Mouse (Mus musculus): ENCODE results near the gene Eif2b4. TPM values are rescaled to one million over a fixed set of nuclear protein-coding genes. Genes with fewer than 3 reads are reported as not detected.

The Eif2b4 gene
- total RNA-seq, 2 experiments from 2014 or later: 41.1 to 58.1 TPM

DNA sequence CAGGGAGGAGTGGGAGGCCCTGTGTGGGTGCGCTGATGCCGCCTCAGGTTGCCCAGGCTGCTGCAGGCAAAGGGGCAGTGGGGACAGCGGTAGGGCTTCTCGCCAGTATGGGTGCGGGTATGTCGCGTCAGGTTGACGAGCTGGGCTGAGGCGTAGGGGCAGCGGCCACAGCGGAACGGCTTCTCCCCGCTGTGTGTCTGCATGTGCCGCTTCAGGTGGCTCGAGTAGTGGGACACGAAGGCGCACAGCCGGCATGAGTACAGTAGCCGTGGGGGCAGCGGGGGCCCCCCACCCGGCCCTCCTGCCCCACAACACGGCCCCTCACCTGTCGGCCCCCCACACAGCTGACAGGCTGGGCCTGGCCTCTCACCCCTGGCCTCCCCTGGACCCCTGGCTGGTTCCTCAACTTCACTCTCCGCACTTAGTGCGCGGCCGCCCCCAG is 7.1 kb upstream of the Eif2b4 start:
- DNase-seq: no peak

DNA sequence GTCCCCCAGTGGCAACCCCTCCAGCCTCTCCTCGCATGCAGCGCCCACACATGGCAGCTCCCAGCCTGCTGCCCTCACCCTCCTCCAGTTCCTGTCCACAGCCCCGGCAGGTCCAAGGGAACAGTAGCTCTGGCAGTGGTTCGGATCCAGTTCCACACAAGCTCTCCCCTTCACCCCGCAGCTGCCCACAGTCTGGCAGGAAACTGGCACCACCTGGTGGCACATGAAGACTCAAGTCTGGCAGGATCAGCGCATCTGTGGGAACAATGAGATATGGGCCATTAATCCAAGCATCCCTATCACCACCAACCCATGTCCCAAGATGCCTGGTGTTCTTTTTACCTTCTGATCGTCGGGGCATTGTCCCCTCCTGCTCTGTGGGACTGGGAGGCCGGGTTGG is 6.7 kb upstream of the Eif2b4 start:
- no peak for DNase-seq

DNA sequence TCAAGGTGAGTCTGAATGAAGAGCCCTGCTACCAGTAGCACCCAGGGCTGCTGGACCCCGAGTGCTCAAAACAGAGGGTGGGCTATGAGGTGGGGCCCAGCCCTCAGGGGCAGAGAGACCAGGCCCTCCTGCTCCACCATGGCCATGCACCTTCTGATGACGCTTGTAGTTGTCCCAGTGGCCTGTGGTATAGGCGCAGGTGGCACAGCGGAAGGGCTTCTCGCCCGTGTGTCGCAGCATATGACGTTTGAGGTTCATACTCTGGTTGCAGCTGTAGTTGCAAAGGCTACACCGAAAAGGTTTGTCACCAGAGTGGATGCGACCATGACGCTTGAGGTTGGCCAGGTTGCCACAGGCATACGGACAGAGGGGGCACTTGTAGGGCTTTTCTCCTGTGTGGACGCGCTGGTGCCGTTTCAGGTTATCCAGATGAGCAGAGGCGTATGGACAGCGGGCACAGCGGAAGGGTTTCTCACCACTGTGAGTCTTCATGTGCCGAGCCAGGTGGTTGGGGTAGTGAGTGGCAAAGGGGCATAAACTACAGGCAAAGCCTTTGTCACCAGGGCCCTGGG is 6.2 kb upstream of the Eif2b4 start:
- no peak for DNase-seq

DNA sequence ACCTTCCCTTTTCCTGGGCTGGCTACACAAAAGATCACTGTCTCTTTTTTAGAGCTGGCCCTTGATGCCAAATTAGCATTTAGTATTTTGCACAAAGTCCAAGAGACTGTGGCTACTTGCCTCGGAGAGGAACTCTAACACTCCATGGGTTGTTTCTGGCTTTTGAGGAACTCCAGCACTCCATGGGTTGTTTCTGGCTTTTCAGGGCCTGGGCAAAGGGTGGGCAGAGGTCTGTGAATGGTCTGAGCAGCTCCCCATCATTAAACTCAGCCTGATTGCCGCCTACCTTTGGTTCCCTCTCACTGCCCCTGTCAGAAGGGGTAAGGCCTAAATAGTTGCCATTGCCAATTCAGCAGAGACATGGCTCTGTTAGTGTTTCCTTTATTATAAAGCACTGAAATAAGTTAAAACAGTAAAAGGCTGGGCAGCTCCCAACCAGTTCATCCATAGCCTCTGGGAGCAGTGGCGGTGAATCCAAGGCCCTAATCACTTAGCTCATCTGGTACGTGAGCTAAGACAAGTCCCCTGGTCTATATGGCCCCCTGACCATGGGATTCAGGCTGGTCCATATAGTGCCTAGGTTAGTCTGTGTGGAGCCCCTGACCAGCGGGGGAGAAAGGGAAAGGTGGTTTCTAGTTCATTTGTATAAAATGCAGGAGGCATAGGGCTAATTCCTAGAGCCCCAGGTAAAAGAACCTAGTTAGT is 5.5 kb upstream of the Eif2b4 start:
- no peak for DNase-seq

- no peak for DNase-seq
These were observed 4.9 kb upstream of the Eif2b4 start for GRCm38 (mm10) chr5:31198170-31198569.

- no peak for DNase-seq
These were observed 3.8 kb upstream of the Eif2b4 start for GRCm38 (mm10) chr5:31197072-31197471.

- no peak for DNase-seq
These were observed 3.0 kb upstream of the Eif2b4 start for GRCm38 (mm10) chr5:31196207-31196606.

GRCm38 (mm10) chr5:31195671-31196070 is 2.4 kb upstream of the Eif2b4 start:
- no peak for DNase-seq

DNA sequence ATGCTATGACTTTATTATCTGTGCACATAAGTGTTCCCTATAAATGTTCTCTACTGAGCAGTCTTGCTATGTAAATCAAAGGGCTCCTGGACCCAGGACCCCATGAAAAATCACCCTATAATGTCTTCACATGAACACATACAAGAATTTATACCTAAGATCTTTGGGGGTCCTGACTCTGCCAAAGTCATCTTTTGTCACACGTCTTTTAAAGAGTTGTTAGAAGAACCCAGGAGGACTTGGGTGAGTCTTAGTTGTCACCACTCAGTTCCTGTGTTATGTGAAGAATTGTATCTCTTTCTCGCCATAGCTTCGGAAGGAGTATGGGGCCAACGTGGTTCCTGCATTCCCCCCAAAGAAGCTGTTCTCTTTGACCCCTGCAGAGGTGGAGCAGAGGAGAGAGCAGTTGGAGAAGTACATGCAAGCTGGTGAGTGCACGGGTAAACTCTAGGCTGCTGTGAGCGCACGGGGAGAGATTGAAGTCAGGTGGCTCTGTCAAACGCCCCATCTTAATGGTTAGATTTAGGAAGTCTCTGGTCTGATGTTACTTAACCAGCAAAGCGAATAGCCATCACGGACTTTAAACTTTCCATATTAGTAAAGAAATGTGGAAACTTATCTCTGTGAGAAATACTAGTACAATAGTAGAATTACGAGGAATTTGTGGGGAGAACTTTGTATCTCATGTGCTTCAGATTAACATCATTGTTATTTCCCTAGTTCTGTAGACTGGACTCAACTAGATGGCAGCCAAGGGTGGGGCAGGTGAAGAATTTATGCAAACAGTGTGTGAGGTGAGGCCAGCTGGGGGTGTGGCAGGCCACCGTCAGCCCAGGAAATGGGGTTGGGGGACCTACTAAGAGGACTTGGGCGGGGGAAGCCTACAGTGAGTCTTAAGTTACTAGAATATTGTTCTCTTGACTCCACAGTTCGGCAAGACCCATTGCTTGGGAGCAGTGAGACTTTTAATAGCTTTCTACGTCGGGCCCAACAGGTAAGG is 1.6 kb upstream of the Eif2b4 start:
- DNase-seq: no peak

- no peak for DNase-seq
These were observed 526 bp upstream of the Eif2b4 start for GRCm38 (mm10) chr5:31193631-31194281.

GRCm38 (mm10) chr5:31192045-31192938 is 938 bp downstream of the Eif2b4 start:
- DNase-seq: no peak

- no peak for DNase-seq
These were observed 3.0 kb downstream of the Eif2b4 start for GRCm38 (mm10) chr5:31190201-31190600.

- no peak for DNase-seq
These were observed 4.9 kb downstream of the Eif2b4 start for GRCm38 (mm10) chr5:31188223-31188840.

GRCm38 (mm10) chr5:31183678-31184077 is 9.6 kb downstream of the Eif2b4 start:
- no peak for DNase-seq

GRCm38 (mm10) chr5:31181183-31181770 is 12.0 kb downstream of the Eif2b4 start:
- DNase-seq: no peak

- peak; percentile 96 to 98 for DNase-seq
These were observed 13.2 kb downstream of the Eif2b4 start, which contains the start of the genes Gm29609 and Gtf3c2 for GRCm38 (mm10) chr5:31179766-31180630. Gene Gm29609 (minus strand): TSS chr5:31179911. Gene Gtf3c2 (minus strand): TSS chr5:31180144.

- DNase-seq: no peak
These were observed 13.9 kb downstream of the Eif2b4 start for GRCm38 (mm10) chr5:31179301-31179765.

DNA sequence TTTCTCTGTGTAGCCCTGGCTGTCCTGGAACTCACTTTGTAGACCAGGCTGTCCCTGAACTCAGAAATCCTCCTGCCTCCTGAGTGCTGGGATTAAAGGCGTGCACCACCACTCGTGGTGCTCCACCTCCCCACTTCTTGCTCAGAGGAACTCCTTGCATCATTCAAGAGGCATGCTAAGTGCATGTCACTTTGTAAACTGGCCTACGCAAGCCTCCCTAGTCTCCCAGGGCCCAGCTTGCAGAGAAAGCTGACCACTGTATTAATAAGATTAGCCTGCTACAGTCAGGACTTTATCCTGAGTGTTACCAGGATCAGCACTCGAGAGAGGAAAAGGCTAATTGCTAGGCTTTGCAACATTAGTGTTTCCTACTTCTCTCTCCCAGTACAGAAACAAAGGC is 24.6 kb downstream of the Eif2b4 start:
- no peak for DNase-seq

GRCm38 (mm10) chr5:31164878-31165277 is 28.4 kb downstream of the Eif2b4 start:
- no peak for DNase-seq

Data from heart, adult 18-20 months (tissue).